Mouse (Mus musculus) left cerebral cortex, postnatal 36 days (tissue): ENCODE results near the gene Cnksr2. TPM values are rescaled to one million over a fixed set of nuclear protein-coding genes. Genes with fewer than 3 reads are reported as not detected.

Source experiments
- DNase-seq, 2 experiments: peaks; one replicate each; pipeline ENCODE4 v3.0.0; 2021 to 2022; ENCODE audit warnings: low spot score in 2 of 2, mixed read lengths in 1 of 2
- intact Hi-C: fragments of 180-260 bp; cut with DNase I; formaldehyde crosslinking; loops from one replicate; pipeline ENCODE4 v1.15.1; 2025
- total RNA-seq, 2 experiments: library from RNA; stranded (reverse); gene quantifications; 2 replicates each; pipeline ENCODE4 v1.2.3; 2021

Cnksr2 gene
- 100 to 1,000 TPM; 225 to 247 TPM for total RNA-seq

DNA sequence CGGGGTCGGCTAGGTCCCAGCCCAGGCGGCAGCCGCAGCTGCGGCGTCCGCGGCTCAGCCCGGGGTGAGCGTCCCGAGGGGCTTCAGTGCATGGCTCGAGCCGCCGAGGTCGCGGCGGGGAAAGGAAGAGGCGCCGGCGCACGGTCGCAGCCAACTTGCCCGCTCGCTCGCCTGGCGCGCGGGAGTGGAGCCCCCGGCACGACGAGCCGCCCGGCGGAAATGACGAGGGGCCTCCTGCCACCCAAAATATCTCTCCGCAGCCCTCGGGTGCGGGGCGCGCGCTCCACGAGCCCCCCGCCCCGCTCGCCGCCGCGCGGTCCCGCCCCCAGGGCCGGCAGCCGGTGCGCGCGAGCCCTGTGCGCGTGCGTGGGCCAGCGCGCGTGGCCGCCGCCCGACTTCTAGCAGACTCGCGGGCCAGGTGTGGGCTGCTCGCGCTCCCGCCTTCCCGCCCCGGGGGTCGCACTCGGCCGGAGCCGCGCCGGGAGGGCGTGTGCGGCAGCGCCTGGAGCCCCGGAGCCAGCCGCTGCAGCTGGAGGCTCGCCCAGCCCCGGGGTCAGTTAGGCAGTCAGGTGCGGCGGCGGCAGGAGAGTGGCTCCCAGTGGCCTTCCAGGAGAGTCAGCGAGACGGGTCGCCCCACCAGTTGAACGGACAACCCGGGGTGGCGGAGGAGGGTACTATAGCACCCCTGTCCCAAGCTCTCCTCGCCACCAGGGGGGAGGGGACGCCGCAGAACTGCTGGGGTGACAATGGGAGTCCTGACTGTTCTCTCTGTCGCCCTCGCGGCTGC, at the start of gene Cnksr2:
Cnksr2 (minus strand) TSS at position 238 of the 787 bp plus-strand sequence.
- intact Hi-C loops, result loop anchor here (2.0 to 5.0 kb wide), 3 partner anchors 311 to 880 kb away; no protein-coding TSS in a partner anchor
- DNase-seq, result peak in 1 of 2 experiments; percentile 76

- intact Hi-C loops, result loop anchor here (2.0 to 5.0 kb wide), 3 partner anchors 311 to 879 kb away; no protein-coding TSS in a partner anchor
- no peak for DNase-seq
Measured at GRCm38 (mm10) chrX:158043844-158044140, 698 bp upstream of the Cnksr2 start.

DNA sequence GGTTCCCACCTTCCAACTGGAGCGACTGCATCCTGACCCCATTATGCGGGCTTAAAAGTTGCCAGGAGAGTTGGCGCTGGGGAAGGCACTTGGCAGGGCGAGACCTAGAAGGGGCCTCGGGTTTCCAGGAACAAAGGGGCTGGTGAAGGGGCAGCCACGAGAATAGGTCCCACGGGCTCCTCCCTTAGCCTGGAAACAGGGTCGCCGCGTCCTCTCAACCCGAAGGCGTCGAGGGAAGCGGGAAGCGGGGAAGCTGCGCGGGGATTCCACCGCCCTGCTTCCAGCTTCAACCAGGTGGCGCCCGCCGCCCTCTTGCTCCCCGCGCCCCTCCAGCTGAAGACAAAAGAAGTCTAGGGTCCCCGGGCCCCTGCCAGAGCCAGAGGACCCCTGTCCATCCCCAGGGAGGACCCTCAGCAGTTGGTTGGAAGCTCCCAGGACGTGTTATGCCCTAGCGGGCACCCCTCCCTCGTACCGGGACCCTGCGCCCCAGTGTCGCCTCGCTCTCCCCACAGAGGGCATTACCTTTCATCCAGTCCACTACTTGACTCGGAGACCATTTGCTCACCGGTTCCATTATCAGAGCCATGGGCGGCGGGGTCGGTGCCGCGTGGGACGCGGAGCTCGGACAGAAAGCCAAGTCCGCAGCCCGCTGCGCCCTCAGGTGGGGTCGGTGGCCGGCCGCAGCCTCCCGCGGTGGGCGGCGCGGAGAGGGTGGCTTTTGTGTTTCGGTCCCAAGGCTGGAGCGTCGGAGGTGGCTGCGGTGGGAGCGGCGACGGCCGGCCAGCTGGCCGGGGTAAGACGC, 638 bp downstream of the Cnksr2 start:
- intact Hi-C loops, result loop anchor here (2.0 to 5.0 kb wide), 3 partner anchors 310 to 880 kb away; no protein-coding TSS in a partner anchor
- DNase-seq, result no peak

- intact Hi-C loops, result loop anchor here (2.0 to 5.0 kb wide), 3 partner anchors 309 to 881 kb away; no protein-coding TSS in a partner anchor
- DNase-seq, result no peak
Measured at GRCm38 (mm10) chrX:158041703-158042102, 1.4 kb downstream of the Cnksr2 start.

DNA sequence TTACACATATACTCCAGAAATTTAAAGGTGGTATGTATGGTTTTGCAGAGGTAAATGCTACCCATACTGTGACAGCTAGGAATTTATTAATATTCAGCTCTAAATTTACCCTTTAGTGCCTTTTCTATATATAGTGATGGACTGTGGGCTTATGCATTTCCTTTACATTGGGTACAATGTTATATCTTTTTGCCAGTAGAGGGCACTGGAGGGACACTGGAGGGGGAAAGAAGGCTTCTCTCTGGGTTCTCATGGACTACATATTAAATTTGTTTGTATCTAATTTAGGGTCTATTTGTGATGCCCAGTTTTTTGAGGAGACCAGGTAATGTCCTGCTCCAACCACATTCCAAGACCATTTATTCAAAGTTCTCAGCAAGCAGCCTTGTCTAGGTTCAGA, 91.4 kb downstream of the Cnksr2 start:
- intact Hi-C loops, result loop anchor here (2.0 kb wide), 1 partner anchor 973 kb away; no protein-coding TSS in a partner anchor
- DNase-seq, result no peak

DNA sequence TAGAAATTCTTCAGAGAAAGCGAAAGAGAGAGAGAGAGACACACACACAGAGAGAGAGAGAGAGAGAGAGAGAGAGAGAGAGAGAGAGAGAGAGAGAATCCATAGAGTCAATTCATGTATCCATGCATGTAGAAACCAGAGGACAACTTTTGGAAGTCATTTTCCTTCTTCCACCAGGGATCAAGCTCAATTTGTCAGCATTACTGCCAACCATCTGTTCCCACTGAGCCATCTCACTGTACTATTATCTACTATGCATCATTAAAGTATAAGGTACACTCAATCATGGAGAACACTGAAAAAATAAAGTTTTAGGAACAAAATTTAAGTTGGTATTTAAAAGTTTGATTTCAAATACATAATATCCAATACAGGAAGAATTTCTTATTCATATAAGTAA, 93.8 kb downstream of the Cnksr2 start:
- DNase-seq, result no peak
- intact Hi-C loops, result no loop called here

DNA sequence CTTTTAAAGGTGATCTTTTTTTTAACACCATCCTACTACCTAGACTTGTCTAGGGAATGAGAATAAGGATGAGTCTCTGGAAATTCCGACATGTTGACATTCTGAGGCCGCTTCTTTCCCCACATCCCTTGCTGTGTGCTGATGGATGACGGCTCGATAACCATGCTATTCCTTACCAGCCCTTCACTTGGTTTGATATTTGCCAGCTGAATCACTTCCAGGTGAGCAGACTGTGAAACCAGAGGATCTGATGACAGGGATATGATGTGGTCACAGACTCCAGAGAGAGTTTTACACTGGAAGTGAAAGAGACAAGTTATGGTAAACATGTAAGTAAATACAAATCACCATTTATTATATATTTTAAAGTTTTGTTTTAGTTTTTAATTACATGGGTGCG, 98.0 kb downstream of the Cnksr2 start:
- DNase-seq, result no peak
- intact Hi-C loops, result no loop called here

DNA sequence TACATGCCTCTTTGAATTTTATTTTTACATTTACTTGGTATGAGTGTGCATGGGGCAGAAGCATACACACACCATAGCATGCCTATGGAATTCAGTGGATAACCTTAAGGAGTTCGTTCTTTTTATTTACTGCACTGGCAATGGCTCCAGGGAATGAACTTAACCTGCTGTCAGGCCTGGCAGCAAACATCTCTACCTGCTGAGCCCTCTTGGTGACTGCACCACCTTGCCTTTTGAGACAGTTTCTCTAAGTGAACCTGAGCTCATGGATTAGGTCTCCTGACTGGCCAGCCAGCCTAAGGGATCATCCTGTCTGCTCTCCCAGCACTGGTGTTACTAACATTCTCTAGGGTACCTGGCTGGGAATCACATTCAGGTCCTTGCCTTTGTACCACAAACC, 106.5 kb downstream of the Cnksr2 start:
- intact Hi-C loops, result no loop called here
- DNase-seq, result no peak

GRCm38 (mm10) chrX:157920093-157920492, 123.0 kb downstream of the Cnksr2 start:
- no peak for DNase-seq
- intact Hi-C loops, result no loop called here

DNA sequence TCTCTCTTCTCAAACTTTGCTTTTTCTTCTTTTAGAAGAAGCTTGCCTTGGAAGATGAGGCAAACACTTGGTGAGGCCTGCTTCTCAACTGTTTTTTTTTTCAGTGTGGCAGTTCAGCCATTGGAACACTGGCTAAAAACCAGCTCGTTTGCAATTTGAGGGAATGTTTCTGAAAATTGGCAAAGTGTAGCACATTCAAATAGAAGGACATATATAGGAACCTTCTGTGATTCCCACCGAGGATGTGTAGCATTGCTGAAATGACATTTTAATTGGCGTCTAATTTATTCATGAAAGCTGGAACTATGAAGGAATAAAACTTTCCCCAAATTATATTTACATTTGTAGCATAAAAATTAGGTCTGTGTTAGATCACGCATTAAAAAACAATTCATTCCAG, 213.1 kb downstream of the Cnksr2 start:
- DNase-seq, result no peak
- intact Hi-C loops, result no loop called here

DNA sequence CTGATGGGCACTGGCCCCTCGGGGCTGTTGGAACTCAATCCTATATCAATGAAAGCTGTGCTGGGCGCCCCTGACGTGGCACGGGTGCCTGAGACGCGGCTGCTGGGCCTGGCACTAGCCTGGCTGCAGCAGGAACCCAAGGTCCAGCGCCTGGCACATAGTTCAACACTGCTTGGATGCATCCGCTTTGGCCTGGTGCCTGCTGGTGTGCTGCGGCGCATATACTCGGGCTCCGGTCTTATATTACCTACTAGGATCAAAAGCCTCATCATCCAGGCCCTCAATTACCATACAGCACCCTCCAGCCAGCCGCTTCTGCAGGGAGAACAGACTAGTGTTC, 224.2 kb downstream of the Cnksr2 start:
- intact Hi-C loops, result no loop called here
- DNase-seq, result no peak

- intact Hi-C loops, result no loop called here
- DNase-seq, result no peak
Measured at GRCm38 (mm10) chrX:157818207-157818920, 224.7 kb downstream of the Cnksr2 start, which contains the start of gene Klhl34. Klhl34 (plus strand) TSS chrX:157818435.

GRCm38 (mm10) chrX:157817571-157818206, 225.4 kb downstream of the Cnksr2 start:
- intact Hi-C loops, result no loop called here
- DNase-seq, result no peak

DNA sequence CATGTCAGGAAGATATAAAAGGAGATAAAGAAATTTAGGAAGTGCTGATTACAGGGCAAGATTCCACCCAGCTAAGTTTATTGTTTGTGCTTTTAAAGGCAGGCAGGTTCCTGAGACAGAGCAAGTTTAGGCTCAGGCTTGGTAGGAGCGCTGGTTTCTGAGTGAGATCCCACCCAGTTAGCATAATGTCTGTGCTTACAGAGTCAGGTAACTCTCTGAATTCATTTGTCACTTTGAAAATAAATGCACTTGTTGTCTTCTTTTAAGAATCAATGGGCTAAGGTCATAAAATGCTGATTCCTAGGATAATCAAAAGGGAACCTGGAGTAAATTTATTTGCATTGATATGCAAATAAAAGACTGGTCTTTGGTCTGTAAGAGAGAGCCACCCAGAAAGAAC, 233.4 kb downstream of the Cnksr2 start:
- no peak for DNase-seq
- intact Hi-C loops, result no loop called here

GRCm38 (mm10) chrX:157801669-157802068, 241.4 kb downstream of the Cnksr2 start:
- DNase-seq, result no peak
- intact Hi-C loops, result no loop called here

Other genes starting within 250 kb of the Cnksr2 start
- not detected for gene Klhl34, start 224.9 kb downstream of the Cnksr2 start, total RNA-seq